Mouse (Mus musculus) B cell, adult 2 months (primary cell): ENCODE data around the gene Rfxap.
A peak's percentile ranks its signal among the peaks of the same experiment; 100 is the strongest.

Source experiments
- DNase-seq, 2 experiments: peaks; one replicate each; pipeline ENCODE4 v3.0.0; 2022

Gene Rfxap

DNA sequence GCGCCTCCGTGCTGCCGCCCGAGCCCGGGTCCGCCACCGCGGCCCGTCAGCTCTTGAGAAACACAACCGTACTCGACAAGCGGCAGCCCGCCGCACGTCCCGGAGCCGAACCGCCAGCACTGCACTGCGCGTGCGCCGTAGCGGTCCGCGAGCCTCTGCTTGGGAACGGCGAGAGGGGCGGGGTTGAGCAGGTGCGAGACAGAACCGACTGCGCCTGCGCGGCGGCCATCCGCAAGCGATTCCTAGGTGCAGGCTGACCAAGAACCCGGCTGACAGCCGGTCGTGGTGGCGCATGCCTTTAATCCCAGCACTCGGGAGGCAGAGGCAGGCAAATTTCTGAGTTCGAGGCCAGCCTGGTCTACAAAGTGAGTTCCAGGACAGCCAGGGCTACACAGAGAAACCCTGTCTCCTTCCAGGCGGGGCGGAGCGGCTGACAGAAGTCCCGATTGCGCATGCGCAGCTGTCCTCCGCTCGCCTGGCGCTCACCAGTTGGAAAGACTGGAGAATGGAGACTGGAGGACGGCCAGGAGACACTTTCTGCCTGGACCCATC is at the start of gene Rfxap:
Gene Rfxap, minus strand, starts transcription at position 126 of the 552 bp plus-strand sequence.
- peak; percentile 95 to 96 for DNase-seq

DNA sequence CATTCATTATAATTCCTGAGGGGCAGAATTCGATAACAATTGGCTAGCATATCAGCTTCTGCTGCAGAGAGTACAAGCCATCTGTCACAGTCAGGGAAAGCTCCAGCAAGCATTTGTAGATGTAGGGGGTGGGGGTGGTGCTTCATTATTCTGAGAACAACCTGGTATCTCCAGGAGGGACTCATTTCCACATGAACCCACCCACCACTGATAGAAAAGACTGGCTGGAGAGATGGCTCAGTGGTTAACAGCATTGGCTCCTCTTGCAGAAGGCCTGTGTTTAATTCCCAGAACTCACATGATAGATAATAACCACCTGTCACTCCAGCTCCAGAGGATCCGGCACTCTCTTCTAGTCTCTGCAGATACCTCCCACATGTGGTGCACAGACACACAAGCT is 27.8 kb upstream of the Rfxap start:
- no peak for DNase-seq

DNA sequence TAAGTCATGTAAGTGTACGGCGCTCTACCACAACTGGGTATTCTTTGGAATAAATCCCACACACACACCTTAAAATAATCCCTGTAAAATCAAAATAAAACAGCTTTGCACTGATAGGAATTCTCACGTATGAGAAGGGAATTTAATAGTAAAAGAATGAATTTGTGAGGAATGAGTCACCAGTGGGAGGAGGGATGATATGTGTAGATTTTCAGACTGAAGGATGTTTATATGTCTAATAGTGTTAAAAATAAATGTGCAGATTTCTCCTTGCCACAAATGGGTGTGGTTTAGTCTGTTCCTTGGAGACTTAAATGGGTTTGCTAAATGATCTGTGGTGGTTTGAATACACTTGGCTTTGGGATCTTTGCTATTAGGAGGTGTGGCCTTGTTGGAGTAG is 24.9 kb upstream of the Rfxap start:
- no peak for DNase-seq

DNA sequence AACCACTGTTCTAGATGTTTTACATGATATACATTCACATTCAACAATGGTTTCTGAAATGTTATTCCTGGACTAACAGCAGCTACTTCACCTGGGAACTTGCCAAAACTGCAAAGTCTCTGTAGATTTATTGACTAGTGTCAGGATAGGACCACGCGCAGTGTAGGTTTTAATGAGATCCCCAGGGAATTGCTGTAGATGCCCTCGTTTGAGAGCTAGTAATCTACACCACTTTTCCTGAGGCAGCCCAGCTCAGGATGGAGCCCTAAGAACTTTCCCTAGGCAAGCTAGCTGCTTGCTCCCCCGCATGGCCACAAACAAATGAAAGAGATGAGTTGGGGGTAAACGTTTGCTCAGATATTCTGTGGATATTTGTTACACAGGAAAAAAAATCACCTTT is 14.9 kb upstream of the Rfxap start:
- no peak for DNase-seq

DNA sequence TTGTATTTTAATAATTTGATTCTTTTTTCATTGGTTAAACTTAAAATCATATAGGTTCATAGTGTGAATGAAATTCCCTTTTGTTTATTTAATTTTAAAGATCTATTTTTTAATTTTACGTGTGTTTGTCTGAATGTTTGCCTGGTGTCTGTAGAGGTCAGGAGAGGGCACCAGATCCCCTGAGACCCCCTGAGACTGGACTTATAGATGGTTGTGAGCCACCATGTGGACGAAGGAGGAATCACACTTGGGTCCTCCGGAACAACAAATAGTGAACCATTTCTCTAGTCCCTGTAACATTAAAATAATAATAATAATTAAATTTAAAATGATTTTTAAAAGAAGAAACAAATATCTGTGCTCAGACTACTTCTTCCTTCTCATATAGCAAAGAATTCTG is 7.7 kb upstream of the Rfxap start:
- DNase-seq, result peak; percentile 59 to 67

DNA sequence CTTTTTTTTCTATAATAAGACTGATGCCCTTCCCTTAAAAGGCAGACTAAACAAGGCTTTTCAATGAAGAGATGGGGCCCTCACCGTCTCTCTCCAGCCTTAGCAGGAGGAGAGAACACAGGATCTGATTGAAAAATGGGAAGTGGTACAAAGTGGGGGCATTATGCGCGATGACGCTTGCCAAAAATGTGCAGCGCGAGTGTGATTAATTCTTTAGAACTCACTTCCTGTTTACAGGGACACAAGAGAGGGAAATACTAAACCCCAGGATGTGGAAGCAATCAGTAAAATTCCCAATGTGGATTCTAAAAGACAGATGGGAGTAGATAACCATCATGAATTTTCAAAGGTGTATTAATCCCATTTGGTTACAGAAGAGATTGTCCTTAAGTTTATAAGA is 7.0 kb upstream of the Rfxap start:
- DNase-seq, result no peak

DNA sequence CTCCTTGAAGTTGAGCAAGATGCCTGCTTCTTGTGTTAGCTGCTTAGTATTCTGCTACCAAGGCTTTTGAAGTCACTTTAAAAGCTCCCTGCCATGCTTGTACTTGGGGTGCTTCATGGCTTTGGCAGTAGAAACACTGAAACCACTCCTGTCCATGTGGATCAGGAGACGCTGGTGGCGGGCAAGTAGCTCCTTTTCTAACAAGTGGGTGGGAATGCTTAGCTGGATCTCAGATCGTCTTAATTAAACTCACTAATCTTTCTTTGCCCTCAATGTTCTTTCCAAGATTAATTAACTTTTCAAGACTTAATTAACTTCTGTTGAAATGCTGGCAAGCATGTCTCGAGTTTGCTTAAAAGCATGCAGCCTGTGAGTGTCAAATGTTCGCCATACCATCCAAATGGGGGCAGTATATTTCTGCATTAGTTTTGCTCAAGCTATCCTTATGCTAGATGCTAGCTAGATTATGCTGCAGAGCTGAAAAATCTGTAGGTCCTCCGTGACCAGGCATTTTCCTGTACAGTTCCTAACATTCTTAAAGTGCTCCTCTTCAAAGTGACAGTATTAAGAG is 5.9 kb upstream of the Rfxap start:
- no peak for DNase-seq

DNA sequence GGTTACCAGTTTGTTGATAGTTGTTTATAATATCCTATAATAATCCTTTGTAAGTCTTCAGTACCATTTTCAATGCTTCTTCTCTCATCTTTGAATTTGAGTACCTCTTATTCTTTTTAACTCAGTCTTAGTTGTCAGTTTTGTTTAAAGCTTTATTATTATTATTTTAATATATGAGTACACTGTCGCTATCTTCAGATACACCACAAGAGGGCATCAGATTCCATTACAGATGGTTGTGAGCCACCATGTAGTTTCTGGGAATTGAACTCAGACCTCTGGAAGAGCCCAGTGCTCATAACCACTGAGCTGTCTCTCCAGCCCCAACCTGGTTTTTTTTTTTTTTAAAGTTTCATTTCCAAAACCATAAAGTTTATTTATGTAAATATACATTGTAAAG is 4.0 kb upstream of the Rfxap start:
- DNase-seq, result no peak

DNA sequence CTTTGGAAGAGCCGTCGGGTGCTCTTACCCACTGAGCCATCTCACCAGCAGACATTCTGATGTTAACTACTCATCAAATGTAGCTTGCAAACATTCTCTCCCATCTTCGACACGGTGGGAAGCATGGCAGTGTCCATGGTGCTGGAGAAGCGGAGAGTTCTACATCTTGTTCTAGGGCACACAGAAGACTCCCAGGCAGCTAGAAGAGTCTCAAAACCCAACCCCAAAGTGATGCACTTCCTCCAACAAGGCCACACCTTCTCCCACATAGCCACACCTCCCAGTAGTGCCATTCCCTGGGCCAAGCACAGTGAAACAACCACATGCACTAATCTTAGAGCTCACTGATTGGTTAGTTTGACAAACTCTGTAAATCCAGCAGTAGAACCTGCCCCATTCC is 1.5 kb upstream of the Rfxap start:
- DNase-seq, result peak; percentile 42 to 51

DNA sequence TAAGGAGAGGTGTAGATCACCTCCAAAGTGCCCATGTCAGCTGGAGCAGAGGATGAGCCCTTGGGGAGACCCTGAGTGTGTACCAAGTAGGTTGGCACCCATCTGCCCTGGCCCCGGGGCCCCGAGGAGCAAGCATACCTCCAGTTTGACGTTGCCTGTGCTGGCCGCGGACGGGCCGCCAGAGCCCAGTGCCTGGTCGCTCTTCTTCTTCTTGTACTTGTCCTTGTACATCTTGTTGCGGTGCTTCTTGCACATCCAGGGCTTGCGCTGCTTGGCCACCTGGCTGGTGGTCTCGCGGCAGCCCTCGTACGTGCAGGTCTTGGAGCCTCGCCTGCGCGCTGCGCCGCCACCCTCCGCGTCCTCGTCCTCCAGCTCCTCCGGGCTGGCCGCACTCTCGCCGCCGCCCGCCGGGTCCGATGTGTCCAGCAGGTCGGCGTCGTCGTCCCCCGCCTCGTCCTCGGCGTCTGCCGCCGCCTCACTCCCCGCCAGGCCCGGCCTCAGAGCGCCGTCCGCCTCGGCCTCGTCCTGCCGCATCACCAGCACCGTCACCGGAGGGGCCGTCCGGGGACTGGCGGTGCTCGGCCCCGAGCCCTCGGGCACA is 430 bp downstream of the Rfxap start:
- DNase-seq, result no peak

DNA sequence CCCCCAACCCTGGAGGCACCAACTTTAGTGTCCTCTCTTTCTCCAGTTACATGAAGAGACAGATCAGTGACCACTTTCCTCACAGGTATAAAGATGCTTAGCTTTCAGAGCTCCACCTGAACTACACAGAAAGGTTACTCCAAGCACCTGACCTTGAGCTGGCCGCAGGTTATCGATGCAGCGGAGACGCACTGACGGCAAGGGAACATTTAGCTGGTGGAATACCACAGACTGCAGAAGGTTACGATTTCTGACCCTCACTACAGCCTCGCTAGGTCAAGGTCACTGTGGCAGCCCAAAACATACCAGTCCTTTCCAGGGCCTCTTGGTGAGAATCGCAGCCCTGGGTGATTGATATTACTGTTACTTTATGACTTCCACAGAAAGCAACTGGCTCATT is 3.9 kb downstream of the Rfxap start:
- DNase-seq, result no peak

DNA sequence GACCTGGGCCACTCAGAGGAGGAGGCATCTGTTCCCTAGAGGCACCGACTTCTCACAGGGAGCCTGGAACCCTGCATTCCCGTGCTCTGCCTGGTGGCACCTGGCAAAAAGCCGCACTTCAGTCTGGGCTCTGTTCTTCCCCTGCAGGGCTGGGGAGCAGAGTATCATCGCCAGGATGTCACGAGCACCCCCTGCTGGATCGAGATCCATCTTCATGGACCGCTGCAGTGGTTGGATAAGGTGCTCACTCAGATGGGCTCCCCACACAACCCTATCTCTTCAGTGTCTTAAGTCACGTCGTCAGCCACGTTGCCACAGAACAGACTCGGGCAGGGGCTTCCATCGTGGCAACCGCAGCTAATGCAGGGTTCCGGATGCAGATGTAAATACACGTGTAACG is 10.4 kb downstream of the Rfxap start:
- peak; percentile 31 to 32 for DNase-seq

DNA sequence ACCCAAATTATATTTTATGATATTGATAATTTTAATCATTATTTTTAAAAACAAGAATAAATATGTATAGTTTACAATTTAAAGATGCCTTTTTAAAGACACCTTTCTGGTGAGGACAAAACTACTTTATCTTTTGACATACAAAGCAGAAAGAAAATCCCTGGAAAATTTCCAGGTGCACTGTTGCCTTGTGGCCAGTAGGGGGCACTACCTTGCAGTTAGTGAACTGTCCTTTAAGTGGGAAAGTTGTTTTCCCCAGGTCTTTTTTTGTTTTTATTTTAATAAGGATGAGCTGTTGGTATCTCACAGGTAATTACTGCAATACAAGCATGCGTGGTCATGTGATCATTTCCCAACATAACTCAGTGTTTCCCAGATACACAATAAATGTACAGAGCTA is 11.8 kb downstream of the Rfxap start:
- no peak for DNase-seq

DNA sequence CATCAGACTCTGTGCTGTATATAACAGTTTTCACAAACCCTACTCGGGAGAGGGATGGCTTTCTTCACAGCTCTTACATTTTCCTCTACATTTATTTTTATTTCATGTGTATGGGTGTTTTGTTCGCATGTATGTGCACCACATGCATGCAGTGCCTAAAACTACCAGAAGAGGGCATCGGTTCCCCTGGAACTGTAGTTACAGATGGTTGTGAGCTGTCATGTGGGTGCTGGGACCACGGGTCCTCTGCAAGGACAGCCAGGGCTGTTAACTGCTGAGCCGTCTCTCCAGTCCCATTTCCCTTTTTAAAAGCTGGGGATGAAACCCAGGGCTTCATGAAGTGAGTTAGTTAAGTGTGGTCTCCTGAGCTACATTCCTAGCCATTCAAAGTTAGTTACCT is 12.2 kb downstream of the Rfxap start:
- peak; percentile 23 to 26 for DNase-seq

DNA sequence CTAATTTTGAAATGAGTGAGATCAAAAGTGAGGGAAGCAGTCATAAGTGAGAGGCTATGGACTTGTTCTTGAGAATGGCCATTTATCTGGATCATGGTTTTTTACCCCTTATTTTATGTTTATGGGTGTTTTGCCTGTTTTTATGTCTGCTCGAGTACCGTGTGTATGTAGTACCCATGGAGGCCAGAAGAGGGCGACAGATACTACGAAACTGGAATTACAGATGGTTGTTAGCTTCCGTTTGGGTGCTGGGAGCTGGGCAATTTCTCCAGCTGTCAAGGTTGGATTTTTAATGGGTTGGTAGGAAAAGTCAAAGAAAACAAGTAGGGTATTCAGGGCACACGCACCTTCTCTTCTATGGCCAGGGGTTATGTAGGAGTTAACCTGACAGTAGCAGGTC is 13.8 kb downstream of the Rfxap start:
- peak; percentile 27 to 32 for DNase-seq

DNA sequence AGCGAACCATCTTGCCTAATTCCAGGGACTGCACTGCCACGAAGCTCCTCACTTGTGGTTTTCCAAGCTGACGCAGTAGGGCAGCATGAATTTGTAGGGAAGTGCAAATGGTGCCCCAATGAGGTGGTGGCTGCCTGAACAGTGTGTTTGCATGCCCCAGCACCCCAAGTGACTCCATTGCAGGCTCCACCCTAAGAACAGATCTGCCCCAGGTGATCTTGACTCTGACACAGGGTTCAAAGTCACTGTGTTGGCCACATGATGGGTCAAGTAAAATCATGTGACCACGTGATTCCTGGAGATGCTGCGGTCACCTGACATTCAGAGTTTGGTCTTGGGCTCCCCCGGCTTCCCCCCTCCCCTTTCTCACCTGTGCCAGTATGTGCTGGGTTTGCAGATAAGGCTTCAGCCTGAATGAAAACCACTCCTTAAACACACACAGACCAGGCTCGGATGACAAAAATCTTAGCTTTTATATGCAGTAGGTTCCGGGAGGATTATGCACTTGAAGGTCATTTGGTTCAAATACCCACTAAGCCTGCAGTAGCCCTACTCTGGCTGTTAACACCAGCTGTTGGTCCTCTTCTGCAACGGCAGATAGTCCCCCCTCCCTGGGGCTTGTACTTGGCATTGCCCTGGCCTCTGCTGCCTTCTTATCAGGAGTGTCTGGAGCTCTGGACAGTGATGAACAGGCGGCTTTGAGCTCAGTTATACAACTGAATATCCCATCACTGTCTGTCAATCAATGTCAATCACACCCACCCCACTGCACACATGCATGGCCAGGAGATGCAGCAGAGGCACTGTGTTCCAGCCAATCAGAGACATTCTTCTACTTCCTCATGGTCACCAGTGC is 15.5 kb downstream of the Rfxap start:
- no peak for DNase-seq

DNA sequence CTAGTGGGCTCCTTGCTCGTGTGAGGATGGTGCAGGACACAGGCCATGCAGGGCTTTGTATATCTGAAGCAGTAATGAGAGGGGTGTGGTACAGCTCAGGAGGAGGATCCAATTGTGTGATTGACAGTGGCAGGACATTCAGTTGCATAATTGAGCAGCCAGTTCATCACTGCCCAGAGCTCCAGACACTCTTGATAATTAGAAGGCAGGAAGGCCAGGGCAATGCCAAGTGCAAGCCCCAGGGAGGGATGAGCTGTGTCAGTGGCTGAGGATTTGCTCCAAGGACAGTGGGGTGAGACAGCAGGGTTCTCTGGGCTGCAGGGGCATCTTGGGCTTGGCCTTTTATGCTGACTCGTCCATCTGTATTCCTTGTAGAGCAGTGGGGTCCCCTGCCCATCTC is 17.0 kb downstream of the Rfxap start:
- no peak for DNase-seq

DNA sequence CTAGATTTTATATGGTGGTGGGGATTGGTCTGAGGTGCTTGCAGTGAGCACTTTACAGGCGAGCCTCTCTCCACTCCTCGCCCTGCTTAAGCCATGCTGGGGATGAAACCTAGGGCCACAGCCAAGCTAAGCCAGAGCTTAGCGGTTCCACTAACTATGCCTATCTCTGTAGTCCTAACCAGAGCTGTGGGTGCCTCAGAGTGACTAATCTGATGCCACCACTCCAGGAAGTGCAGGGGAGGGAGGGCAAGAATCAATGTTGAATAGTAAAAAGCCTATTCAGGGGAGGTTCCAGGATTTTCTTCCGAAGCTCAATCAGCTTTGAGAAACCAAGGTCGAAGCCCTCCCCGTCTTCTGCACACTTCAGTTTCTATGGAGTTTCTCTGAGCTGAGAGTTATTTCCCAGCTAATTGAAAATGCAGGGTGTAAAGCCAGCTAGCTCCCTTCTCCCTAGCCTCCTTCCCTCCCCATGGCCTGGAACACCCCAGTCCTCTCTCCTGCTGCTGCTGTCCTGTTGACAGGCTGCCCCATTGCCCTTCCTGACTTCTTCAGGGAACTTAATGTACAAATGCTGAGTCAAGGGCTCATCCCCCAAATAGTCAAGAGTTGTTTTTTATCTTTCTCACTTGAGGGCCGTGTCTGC is 31.5 kb downstream of the Rfxap start:
- no peak for DNase-seq

DNA sequence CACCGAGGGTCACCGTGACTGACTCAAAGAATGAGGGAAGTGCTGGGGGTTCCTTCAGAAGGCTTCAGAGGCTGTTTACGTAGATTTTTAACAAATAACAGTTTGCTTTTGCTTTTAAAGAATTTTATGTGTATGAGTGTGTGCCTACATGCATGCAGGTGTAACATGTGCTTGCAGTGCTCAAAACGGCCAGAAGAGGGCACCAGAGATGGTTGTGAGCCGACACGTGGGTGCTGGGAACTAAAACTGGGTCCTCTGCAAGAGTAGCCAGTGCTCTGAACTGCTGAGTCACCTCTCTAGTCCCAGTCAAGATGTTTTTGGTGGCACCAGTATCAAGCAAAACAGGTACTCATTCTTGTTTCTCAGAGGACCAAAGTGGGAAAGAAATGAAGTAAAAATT is 34.0 kb downstream of the Rfxap start:
- DNase-seq, result no peak

DNA sequence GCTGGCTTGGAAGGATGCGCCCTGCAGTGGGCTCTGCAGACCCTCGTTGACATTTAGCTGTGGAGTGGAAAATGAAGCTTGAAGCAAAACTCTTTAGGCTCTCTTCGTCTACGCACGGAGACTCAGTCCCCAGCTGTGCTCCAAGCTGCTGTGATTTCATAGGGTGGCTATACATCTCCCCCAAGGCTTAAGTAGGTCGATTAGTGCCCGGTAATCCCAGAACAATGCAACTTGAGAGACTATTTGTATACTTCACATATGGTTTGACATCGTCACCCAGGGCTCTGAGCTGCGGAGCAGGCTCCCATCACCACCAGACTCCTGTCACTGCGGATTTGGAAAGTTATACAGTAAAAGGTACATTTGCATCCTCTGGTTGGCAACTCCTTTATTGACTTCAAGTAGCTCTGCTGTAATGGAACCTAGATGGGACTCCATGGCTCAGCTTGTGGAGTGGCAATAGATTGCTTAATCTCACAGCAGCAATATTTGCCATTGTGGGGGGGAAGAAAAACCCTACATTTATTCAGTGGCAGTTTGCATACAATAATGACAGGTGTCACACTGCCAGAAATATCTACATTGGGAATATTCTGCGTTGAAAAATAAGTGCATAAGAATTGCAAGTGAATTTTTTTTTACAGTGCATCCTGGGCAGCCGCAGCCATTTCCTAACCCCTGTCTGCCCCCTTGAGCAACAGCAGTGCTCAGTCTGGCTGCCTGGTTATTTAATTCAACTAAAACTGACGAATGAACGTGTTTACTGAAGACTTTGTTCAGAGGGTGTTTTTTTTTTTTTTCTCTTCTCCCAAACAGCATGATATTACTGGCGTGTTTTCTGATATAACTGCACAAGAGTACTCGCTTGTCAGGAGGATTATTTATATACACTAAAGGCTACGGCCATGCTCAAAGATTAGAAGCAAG is 38.0 kb downstream of the Rfxap start:
- no peak for DNase-seq

DNA sequence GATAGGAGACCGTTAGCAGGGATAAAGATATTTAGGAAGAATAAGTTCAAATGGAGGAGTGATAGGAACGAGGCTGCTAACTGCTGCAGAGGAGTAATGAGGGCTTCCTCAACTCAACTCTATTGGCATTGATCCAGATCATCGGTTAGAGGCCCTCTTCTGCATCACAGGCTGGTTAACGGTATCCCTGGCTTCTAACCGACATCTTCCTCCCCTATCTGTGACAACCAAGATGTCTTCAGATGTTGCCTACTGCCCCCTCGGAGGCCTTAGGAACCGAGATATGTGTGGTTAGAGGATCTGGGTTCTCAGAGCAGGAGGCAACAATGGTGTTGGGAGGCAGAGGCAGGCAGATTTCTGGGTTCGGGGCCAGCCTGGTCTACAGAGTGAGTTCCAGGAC is 39.0 kb downstream of the Rfxap start:
- DNase-seq, result no peak

DNA sequence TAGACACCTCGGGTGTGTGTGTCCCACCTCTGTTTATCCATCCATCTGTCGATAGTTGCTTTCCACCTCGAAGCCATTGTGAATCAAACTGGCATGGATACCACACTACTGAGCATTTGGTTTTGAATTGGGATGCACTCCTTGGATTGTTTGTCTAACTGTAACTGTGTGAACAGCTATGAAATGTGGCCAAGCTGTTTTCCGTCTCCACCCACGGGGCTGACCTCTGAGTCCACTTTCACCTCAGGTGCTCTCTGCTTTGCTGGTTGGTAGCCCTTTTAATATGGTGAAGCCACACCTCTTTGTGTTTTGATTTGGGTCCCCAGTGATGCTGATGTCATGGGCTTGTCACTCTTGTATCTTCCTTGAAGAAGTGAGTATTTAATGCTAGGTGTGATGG is 40.8 kb downstream of the Rfxap start:
- DNase-seq, result no peak
